Mouse (Mus musculus) right cerebral cortex, adult 18-20 months (tissue): ENCODE data around the gene Kif7.

ENCODE experiments used
- DNase-seq: peaks from one replicate; pipeline ENCODE4 v3.0.0; 2022; ENCODE audit warnings: mixed read lengths

Kif7 gene

DNA sequence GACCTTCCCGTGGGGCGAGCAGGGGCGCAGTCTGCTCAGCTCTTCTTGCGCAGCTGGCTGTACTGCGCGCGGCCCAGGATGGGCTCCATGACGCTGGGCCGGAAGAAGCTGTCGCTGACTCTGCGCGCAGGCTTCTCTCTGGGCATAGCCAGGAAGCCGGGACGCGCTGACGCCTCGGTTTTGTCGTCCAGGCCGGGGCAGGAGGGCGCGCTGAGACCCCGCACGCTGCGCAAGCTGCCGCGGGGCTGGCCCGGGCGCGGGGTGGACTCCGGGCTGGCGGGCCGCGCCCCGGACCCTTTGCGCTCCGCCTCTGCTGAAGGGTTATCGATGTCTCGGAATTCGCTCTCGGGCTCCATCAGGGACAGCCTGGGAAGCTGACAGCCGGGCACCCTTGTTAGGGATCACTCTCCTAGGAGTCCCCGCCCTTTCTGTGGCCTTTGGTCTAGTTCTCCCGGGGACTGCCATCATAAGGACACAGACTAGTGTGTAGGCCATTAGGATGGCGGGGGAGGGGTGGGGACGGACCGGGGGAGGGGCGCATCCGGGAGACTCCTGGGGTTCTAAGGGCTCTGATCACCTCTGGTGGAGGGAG lies 6.0 kb upstream of the Kif7 start:
- peak; percentile 42 for DNase-seq

GRCm38 (mm10) chr7:79710831-79711230 lies 4.7 kb downstream of the Kif7 start:
- no peak for DNase-seq

GRCm38 (mm10) chr7:79710130-79710607 lies 5.4 kb downstream of the Kif7 start:
- peak; percentile 65 for DNase-seq

- no peak for DNase-seq
These were observed 10.3 kb downstream of the Kif7 start for GRCm38 (mm10) chr7:79705210-79705609.

DNA sequence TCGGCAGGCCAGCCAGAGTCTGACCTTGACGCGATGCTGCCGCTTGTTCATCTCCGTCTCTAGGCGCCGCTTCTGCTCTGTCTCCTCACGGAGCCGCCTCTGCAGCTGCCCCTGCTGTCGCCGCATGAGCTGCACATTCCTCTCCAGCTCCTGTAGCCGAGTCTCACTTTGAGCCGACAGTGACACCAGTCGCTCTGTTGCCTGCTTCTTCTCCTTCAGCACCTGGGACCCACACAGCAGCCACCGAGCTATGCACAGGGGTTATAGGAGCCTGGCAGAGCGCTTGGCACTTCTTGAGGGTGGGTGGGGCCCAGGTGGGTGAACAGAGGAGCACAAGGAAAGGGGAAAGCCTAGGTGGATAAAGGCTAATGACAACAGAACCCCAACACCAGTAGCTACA lies 12.8 kb downstream of the Kif7 start:
- no peak for DNase-seq

GRCm38 (mm10) chr7:79696495-79696894 lies 19.0 kb downstream of the Kif7 start:
- DNase-seq = no peak

GRCm38 (mm10) chr7:79680231-79680630 lies 35.3 kb downstream of the Kif7 start:
- DNase-seq = no peak

GRCm38 (mm10) chr7:79679186-79679585 lies 36.3 kb downstream of the Kif7 start:
- no peak for DNase-seq

GRCm38 (mm10) chr7:79670900-79671604 lies 44.5 kb downstream of the Kif7 start:
- DNase-seq = no peak

DNA sequence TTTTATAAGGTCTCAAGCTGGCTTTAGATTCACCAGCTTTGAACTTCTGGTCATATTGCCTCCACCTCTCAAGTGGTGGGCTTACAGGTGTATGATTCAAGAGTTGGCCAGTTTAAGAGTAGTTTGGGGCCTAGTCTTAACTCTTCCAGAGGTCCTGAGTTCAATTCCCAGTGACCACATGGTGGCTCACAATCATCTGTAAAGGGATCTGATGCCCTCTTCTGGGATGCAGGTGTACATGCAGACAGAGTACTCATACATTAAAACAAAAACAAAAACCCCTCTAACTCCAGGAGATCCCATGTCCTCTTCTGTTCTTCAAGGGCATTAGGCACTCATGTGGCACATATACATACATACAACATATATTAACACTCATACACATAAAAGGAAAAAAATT lies 48.8 kb downstream of the Kif7 start:
- no peak for DNase-seq

DNA sequence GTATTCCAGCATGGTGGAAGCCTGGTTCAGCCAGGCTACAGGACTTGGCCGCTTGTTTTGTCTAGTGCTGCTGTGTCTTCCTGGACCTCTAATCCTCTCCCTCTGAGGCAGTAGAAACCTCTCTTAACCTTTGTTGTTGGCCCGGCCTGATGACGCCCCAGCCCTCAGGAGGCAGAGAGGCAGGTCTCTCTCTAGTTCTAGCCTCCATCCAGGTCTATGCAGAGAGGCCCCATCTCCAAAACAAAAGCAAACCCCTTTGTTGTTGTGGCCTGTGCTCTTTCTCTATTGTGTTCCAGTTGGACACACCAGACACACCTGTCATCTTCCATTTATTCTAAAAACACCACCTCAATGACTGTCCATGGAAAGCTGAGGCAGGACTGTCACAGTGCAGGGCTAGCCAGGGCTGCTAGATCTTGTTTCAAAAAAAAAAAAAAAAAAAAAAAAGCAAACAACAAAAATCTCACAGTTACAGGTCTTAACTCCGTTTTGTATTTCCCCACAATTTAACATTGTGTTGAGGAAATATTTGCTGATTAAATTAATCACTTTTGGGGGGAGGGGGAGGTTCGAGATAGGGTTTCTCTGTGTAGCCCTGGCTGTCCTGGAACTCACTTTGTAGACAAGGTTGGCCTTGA lies 54.1 kb downstream of the Kif7 start:
- no peak for DNase-seq

DNA sequence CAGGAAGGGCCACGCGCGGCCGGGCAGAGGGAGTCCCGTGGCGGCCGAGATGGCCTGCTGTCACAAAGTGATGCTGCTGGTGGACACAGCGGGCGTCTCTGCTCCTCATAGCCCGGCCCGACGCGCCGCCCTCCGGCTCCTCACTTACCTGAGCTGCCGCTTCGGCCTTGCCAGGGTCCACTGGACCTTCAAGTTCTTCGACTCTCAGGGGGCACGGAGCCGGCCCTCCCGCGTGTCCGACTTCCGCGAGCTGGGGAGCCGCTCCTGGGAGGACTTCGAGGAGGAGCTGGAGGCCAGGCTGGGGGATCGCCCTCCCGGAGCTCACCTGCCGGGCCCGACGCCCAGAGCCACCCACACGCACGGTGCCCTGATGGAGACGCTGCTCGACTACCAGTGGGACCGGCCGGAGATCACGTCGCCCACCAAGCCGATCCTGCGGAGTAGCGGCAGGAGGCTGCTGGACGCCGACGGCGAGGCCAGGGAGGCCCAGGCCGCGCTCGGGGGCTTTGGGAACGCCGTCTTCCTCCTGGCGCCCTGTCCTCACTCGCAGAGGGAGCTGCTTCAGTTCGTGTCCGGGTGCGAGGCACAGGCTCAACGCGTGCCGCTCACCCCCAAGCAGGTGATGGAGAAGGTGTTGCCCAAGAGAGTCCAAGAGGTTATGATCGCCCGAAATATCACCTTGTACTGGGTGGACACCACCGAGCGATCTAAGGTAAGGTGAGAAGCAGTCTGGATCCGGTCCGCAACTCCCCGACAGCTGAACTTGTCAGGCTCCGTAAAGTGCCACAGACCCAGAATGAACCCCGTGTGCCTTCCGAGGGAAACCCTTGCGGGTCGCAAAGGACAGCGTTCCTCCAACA lies 55.0 kb downstream of the Kif7 start:
- no peak for DNase-seq

DNA sequence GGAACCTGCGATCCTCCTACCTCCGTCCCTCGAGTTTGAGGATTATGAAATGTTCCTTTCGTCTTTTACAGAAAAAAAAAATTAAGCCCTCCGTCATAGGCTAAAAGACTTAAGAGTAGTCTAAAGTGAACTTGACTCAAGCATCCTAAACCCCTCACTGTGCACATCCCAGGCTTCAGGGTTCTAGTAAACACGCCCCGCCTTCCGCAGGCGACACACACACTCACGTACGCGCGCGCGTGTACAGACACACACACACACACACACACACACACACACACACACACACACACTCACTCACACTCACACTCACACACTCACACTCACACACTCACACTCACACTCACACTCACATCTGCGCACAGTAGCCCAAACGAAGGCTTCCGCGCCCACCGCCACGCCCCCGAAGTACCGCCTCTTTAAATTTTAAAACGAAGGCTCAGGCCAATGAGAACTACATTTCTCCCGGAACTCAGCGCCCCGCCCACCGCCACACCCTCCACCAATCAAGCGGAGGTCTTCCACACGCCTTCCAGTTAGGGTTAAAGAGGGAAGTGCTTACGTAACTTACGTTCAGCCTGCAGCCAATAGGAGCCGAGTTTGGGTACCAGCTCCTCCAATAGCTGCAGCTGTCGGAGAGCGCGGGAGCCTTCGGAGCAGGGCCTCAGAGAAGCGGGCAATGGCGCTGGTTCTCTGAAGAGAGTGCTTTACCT lies 55.8 kb downstream of the Kif7 start, which contains the start of gene Ticrr:
TSS of gene Ticrr (plus strand) at position 619 of the 713 bp plus-strand sequence.
- peak; percentile 95 for DNase-seq

DNA sequence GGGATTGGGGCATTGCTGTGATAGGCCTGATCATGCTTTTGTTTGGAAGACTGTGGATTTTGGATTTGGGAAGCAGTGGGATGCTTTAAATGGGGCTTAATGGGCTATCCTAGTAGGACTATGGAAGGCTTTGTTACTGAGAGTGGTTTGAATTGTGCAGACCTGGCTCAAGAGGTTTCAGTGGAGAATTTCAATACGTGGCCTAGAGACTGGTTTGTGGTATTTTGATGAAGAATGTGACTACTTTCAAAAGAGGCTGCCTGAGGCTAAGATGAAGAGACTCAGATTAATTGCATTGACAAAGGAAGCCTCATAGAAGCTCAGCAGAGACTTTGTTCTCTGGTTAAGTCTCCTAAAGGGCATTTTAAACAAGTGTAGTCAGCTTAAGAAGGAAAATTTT lies 60.9 kb downstream of the Kif7 start:
- DNase-seq = no peak

- DNase-seq = no peak
These were observed 61.3 kb downstream of the Kif7 start for GRCm38 (mm10) chr7:79654185-79654584.

- DNase-seq = peak; percentile 50
These were observed 66.5 kb downstream of the Kif7 start for GRCm38 (mm10) chr7:79649005-79649404.
